Mouse (Mus musculus) myocyte (in vitro differentiated cells): ENCODE measurements around the gene Ppp1r13b.

ENCODE experiments used
- CEBPB ChIP-seq: IDR thresholded peaks from 2 replicates; pipeline ENCODE4 v1.6.1; 2011; ENCODE audit warnings: mild to moderate bottlenecking, moderate library complexity; ENCODE audit not compliant: poor library complexity, insufficient read depth, severe bottlenecking
- MAX ChIP-seq: IDR thresholded peaks from one replicate; pipeline ENCODE4 v1.6.1; 2011; ENCODE audit warnings: low read depth, mild to moderate bottlenecking, control low read depth
- MYOD1 ChIP-seq, 3 experiments: IDR thresholded peaks; one replicate each; pipeline ENCODE4 v1.6.1; 2011; ENCODE audit warnings: control low read depth in 2 of 3, low read depth in 2 of 3, mild to moderate bottlenecking in 2 of 3, moderate library complexity in 1 of 3; ENCODE audit not compliant: insufficient read length in 2 of 3, control insufficient read depth in 1 of 3
- MYOG ChIP-seq, 3 experiments: IDR thresholded peaks; one replicate each; pipeline ENCODE4 v1.6.1; 2011; ENCODE audit warnings: control low read depth in 2 of 3, low read depth in 2 of 3, mild to moderate bottlenecking in 2 of 3; ENCODE audit not compliant: insufficient read length in 2 of 3, control insufficient read depth in 1 of 3, insufficient read depth in 1 of 3
- POLR2A ChIP-seq: IDR thresholded peaks from one replicate; pipeline ENCODE4 v1.6.1; 2011; ENCODE audit warnings: low read depth, mild to moderate bottlenecking, control low read depth, moderate library complexity; ENCODE audit not compliant: insufficient read length
- POLR2AphosphoS2 ChIP-seq: IDR thresholded peaks from one replicate; pipeline ENCODE4 v1.6.1; 2011; ENCODE audit warnings: low read depth, control low read depth; ENCODE audit not compliant: insufficient read length
- TCF3 ChIP-seq: IDR thresholded peaks from one replicate; pipeline ENCODE4 v1.6.1; 2011; ENCODE audit warnings: low read depth, control low read depth; ENCODE audit not compliant: insufficient read length
- USF1 ChIP-seq: IDR thresholded peaks from one replicate; pipeline ENCODE4 v1.6.1; 2011; ENCODE audit warnings: low read depth, mild to moderate bottlenecking, control low read depth, moderate library complexity

GRCm38 (mm10) chr12:111933032-111933704, 25.3 kb upstream of the Ppp1r13b start:
- no peak for TF ChIP-seq MYOD1 (IDR thresholded peaks at IDR 0.05; ENCODE audit: control insufficient read depth in 1 of 3, insufficient read length in 2 of 3, low read depth in 2 of 3)
- TF ChIP-seq POLR2A, result no peak
- TF ChIP-seq MYOG (IDR thresholded peaks at IDR 0.05; ENCODE audit: control insufficient read depth in 1 of 3, insufficient read depth in 1 of 3, insufficient read length in 2 of 3, low read depth in 2 of 3), result no peak
- no peak for TF ChIP-seq POLR2AphosphoS2
- TF ChIP-seq CEBPB, result no peak
- TF ChIP-seq USF1, result no peak
- no peak for TF ChIP-seq MAX
- TF ChIP-seq TCF3, result no peak
